Mouse (Mus musculus) adrenal gland, postnatal 0 days (tissue): ENCODE data around the gene Bcl2l2. TPM values are rescaled to one million over a fixed set of nuclear protein-coding genes. Genes with fewer than 3 reads are reported as not detected.

ENCODE experiments used
- polyA plus RNA-seq: library from polyadenylated mRNA; unstranded; fragments of >200 nt; fragmentation: Nextera tagmentation; extraction: Ambion mirVana; gene quantifications from 2 replicates; pipeline ENCODE4 v1.2.1, GENCODE M21; 2015

The Bcl2l2 gene
- 3.2 and 4.3 TPM in 2 replicates for polyA plus RNA-seq

GRCm38 (mm10) chr14:54883154-54884021 is at the start of gene Bcl2l2, which contains the start of gene Gm20521:
Gene Bcl2l2 (plus strand): TSS chr14:54883377.
Gene Gm20521 (plus strand): TSS chr14:54883441.

GRCm38 (mm10) chr14:54870861-54871260 is 12.3 kb upstream of the Bcl2l2 start, which contains the start of gene Homez:
Gene Homez (minus strand): TSS chr14:54870961.

GRCm38 (mm10) chr14:54877048-54877715 is 6.0 kb upstream of the Bcl2l2 start, which contains the start of gene Ppp1r3e:
Gene Ppp1r3e (minus strand): TSS chr14:54877550.

GRCm38 (mm10) chr14:54892200-54892599 is 9.0 kb downstream of the Bcl2l2 start, which contains the start of gene Pabpn1:
Gene Pabpn1 (plus strand): TSS chr14:54892500.

GRCm38 (mm10) chr14:54912886-54913285 is 29.7 kb downstream of the Bcl2l2 start, which contains the start of gene Slc22a17:
Gene Slc22a17 (minus strand): TSS chr14:54913132.

GRCm38 (mm10) chr14:54925349-54926342 is 42.5 kb downstream of the Bcl2l2 start, which contains the start of gene Efs:
Gene Efs (minus strand): TSS chr14:54926126.

GRCm38 (mm10) chr14:54932645-54933150 is 49.5 kb downstream of the Bcl2l2 start, which contains the start of gene Il25:
Gene Il25 (plus strand): TSS chr14:54932695.

GRCm38 (mm10) chr14:54935904-54936830 is 53.0 kb downstream of the Bcl2l2 start, which contains the start of gene Cmtm5:
Gene Cmtm5 (plus strand): TSS chr14:54936261.

Other genes with a start within 250 kb of the Bcl2l2 start
- gene Gm17606, start 242.4 kb upstream of the Bcl2l2 start, polyA plus RNA-seq: not detected in 2 replicates
- gene Cdh24, start 242.0 kb upstream of the Bcl2l2 start, polyA plus RNA-seq: 0.80 and 0.84 TPM in 2 replicates
- gene 1700123O20Rik, start 197.2 kb upstream of the Bcl2l2 start, polyA plus RNA-seq: 88.8 and 106 TPM in 2 replicates
- 49.4 and 65.2 TPM in 2 replicates for gene Acin1, start 196.4 kb upstream of the Bcl2l2 start, polyA plus RNA-seq
- gene Gm29776, start 184.5 kb upstream of the Bcl2l2 start, polyA plus RNA-seq: 0.11 and 0.19 TPM in 2 replicates
- 0.77 and 1.2 TPM in 2 replicates for gene Cebpe, start 171.2 kb upstream of the Bcl2l2 start, polyA plus RNA-seq
- 16.5 and 30.8 TPM in 2 replicates for gene Slc7a8, start 101.4 kb upstream of the Bcl2l2 start, polyA plus RNA-seq
- 1.1 and 1.5 TPM in 2 replicates for gene Rnf212b, start 69.2 kb upstream of the Bcl2l2 start, polyA plus RNA-seq
- gene Homez, start 12.4 kb upstream of the Bcl2l2 start, polyA plus RNA-seq: 5.6 and 9.5 TPM in 2 replicates
- 1.6 and 1.8 TPM in 2 replicates for gene Ppp1r3e, start 5.8 kb upstream of the Bcl2l2 start, polyA plus RNA-seq
- 2.8 TPM in 1 of 2 replicates, not detected in the other for gene Gm20521, start 64 bp downstream of the Bcl2l2 start, polyA plus RNA-seq
- 56.6 and 88.0 TPM in 2 replicates for gene Pabpn1, start 9.1 kb downstream of the Bcl2l2 start, polyA plus RNA-seq
- 47.4 and 48.2 TPM in 2 replicates for gene Slc22a17, start 29.8 kb downstream of the Bcl2l2 start, polyA plus RNA-seq
- 10.4 and 13.2 TPM in 2 replicates for gene Efs, start 42.7 kb downstream of the Bcl2l2 start, polyA plus RNA-seq
- gene Il25, start 49.3 kb downstream of the Bcl2l2 start, polyA plus RNA-seq: 0.32 TPM in 1 of 2 replicates, not detected in the other
- 5.5 and 12.5 TPM in 2 replicates for gene Cmtm5, start 52.9 kb downstream of the Bcl2l2 start, polyA plus RNA-seq
- 1.1 and 3.5 TPM in 2 replicates for gene Myh6, start 83.5 kb downstream of the Bcl2l2 start, polyA plus RNA-seq
- gene Gm17428, start 93.6 kb downstream of the Bcl2l2 start, polyA plus RNA-seq: not detected in 2 replicates
- gene Myh7, start 111.2 kb downstream of the Bcl2l2 start, polyA plus RNA-seq: 1.7 and 2.2 TPM in 2 replicates
- 77.4 and 82.0 TPM in 2 replicates for gene Ngdn, start 132.1 kb downstream of the Bcl2l2 start, polyA plus RNA-seq
- 4.4 and 6.0 TPM in 2 replicates for gene Zfhx2, start 208.9 kb downstream of the Bcl2l2 start, polyA plus RNA-seq
- 13.7 and 16.6 TPM in 2 replicates for gene Thtpa, start 211.4 kb downstream of the Bcl2l2 start, polyA plus RNA-seq
- gene Ap1g2, start 223.2 kb downstream of the Bcl2l2 start, polyA plus RNA-seq: 10.0 and 17.4 TPM in 2 replicates
- 3.6 and 7.0 TPM in 2 replicates for gene Jph4, start 233.6 kb downstream of the Bcl2l2 start, polyA plus RNA-seq